Mouse (Mus musculus): ENCODE results near the gene Smarcc2. TPM values are rescaled to one million over a fixed set of nuclear protein-coding genes. Genes with fewer than 3 reads are reported as not detected.

The Smarcc2 gene
- total and polyA plus RNA-seq, 2 experiments: 13.8 to 63.1 TPM

DNA sequence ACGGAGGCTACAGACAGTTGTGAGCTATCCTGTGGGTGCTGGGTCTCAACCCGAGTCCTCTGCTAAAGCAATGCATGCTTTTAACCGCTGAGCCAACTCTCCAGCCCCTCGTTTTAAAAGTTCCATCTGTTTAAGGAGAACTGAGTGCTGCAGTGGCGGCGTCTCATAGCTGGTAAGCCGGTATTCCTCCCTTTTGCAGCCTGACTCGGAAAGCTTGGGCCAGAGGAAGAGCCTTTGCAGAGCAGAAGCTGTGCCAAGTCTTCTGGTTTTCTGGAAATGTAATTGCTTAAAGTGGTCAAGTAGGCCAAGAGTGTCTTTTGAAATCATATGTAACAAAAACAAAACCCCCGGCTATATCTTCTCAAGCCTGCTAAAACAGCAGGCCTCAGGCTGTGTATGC, 49.2 kb downstream of the Smarcc2 start:
- TF ChIP-seq CTCF (IDR thresholded peaks at IDR 0.05; ENCODE audit: low read depth, low read length): no peak
- no peak for TF ChIP-seq POLR2A (IDR thresholded peaks at IDR 0.05; ENCODE audit: extremely low read depth, insufficient read depth, low read length)
- no peak for DNase-seq (ENCODE audit: extremely low read depth, low read depth, low spot score)
- H3K27ac ChIP-seq (replicated peaks; ENCODE audit: insufficient read depth, low read depth, low read length): no peak overlapping the region
- peaks cover 3% of the 10 kb centered on the region for H3K4me1 ChIP-seq (ENCODE audit: control insufficient read depth, insufficient read depth, low read length)
- H3K4me3 ChIP-seq (ENCODE audit: insufficient read depth, low read depth, low read length): no peak overlapping the region
- peaks cover 2% of the 10 kb centered on the region; the same call in 1 of the 2 replicates for H3K36me3 ChIP-seq (ENCODE audit: control insufficient read depth, insufficient read depth, low read length)
- H3K9ac ChIP-seq (ENCODE audit: low read depth, low read length): no peak overlapping the region
- WGBS: 87% methylated on average over 9 of the region's 9 CpGs
- no peaks in the 10 kb centered on the region for H3K27me3 ChIP-seq (ENCODE audit: control insufficient read depth, insufficient read depth, low read length)
- peaks cover 4% of the 10 kb centered on the region; the same call in 1 of the 2 replicates for H3K79me2 ChIP-seq (ENCODE audit: control insufficient read depth, insufficient read depth, low read length)

DNA sequence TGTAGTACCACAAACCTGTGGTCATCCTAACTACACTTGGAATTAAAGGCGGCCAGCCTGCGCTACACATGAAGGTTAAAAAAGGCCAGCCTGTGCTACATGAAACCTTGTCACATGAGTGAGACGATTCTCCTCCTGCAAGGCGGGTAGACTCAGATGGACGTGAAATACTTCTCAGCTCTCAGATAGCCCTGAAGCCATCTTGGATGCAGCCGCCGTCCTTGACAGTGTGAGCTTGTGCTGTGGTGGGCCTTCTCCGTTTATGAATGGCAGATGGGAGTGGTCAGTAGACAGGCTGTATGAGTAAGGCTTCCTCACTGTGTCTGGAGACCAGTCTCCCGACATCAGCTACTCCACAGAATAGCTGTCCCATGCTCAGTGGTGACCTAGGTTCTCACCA, 50.2 kb downstream of the Smarcc2 start:
- Histone ChIP-seq H3K36me3 (ENCODE audit: control insufficient read depth, insufficient read depth, low read length) (peaks cover 5% of the 10 kb centered on the region; the same call in 1 of the 2 replicates), H3K4me1 (ENCODE audit: control insufficient read depth, insufficient read depth, low read length) (peaks cover 3% of the 10 kb centered on the region), H3K79me2 (ENCODE audit: control insufficient read depth, insufficient read depth, low read length) (peaks cover 4% of the 10 kb centered on the region; the same call in 1 of the 2 replicates), H3K27me3 (ENCODE audit: control insufficient read depth, insufficient read depth, low read length) (no peaks in the 10 kb centered on the region), H3K9ac (ENCODE audit: low read depth, low read length) (no peak overlapping the region), H3K27ac (replicated peaks; ENCODE audit: insufficient read depth, low read depth, low read length) (no peak overlapping the region), H3K4me3 (ENCODE audit: insufficient read depth, low read depth, low read length) (no peak overlapping the region)
- WGBS: 91% methylated on average over 9 of the region's 9 CpGs
- no peak for TF ChIP-seq CTCF (IDR thresholded peaks at IDR 0.05; ENCODE audit: low read depth, low read length)
- TF ChIP-seq POLR2A (IDR thresholded peaks at IDR 0.05; ENCODE audit: extremely low read depth, insufficient read depth, low read length): no peak
- DNase-seq (ENCODE audit: extremely low read depth, low read depth, low spot score): no peak

DNA sequence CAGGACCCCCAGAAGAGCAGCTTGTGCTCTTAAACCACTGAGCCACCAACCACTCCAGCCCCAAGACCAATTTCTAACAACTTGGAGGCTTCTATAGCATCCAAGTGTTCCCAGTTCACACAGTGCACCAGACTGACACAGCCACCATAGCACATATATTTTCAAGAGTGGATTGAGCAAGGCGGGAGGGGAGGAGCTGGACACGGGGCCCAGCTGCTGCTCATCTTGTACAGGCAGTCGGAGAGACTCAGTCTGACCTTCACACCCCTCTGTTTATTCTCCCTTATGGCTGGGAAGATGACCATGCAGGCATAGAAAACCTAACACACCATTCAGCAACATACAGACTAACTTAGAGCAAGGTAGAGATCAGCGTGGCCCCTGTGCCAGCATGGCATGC, 50.8 kb downstream of the Smarcc2 start:
- H3K36me3 ChIP-seq (ENCODE audit: control insufficient read depth, insufficient read depth, low read length): peaks cover 5% of the 10 kb centered on the region; the same call in 1 of the 2 replicates
- H3K79me2 ChIP-seq (ENCODE audit: control insufficient read depth, insufficient read depth, low read length): peaks cover 4% of the 10 kb centered on the region; the same call in 1 of the 2 replicates
- no peaks in the 10 kb centered on the region for H3K4me1 ChIP-seq (ENCODE audit: control insufficient read depth, insufficient read depth, low read length)
- H3K27me3 ChIP-seq (ENCODE audit: control insufficient read depth, insufficient read depth, low read length): no peaks in the 10 kb centered on the region
- H3K9ac ChIP-seq (ENCODE audit: low read depth, low read length): no peak overlapping the region
- H3K4me3 ChIP-seq (ENCODE audit: insufficient read depth, low read depth, low read length): no peak overlapping the region
- H3K27ac ChIP-seq (replicated peaks; ENCODE audit: insufficient read depth, low read depth, low read length): no peak overlapping the region
- DNase-seq (ENCODE audit: extremely low read depth, low read depth, low spot score): no peak
- no peak for TF ChIP-seq POLR2A (IDR thresholded peaks at IDR 0.05; ENCODE audit: extremely low read depth, insufficient read depth, low read length)
- no peak for TF ChIP-seq CTCF (IDR thresholded peaks at IDR 0.05; ENCODE audit: low read depth, low read length)
- 69% methylated on average over 4 of the region's 4 CpGs for WGBS

DNA sequence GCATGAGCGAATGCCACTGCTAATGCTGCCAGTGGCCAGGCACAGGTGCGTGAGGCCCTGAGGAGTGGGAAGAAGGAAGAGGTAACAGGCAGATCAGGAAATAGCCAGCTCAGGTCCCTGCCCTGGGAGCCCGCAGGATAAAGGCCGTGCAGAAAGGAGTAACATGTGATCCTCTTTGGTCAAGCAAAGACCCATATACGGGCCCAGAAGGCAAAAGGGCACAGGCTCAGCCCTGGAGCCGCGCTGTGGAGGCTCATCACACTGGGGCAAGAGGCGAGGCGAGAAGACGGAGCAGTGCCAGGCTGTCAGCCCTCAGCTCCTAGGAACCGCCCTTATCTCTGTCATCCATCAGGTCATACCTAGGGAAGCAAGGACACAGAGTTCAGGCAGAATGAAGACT, 51.3 kb downstream of the Smarcc2 start:
- TF ChIP-seq POLR2A (IDR thresholded peaks at IDR 0.05; ENCODE audit: extremely low read depth, insufficient read depth, low read length): no peak
- TF ChIP-seq CTCF (IDR thresholded peaks at IDR 0.05; ENCODE audit: low read depth, low read length): no peak
- DNase-seq (ENCODE audit: extremely low read depth, low read depth, low spot score): no peak
- no peak overlapping the region for H3K27ac ChIP-seq (replicated peaks; ENCODE audit: insufficient read depth, low read depth, low read length)
- H3K9ac ChIP-seq (ENCODE audit: low read depth, low read length): no peak overlapping the region
- peaks cover 5% of the 10 kb centered on the region; the same call in 1 of the 2 replicates for H3K36me3 ChIP-seq (ENCODE audit: control insufficient read depth, insufficient read depth, low read length)
- WGBS: 94% methylated on average over 11 of the region's 11 CpGs
- no peaks in the 10 kb centered on the region for H3K4me1 ChIP-seq (ENCODE audit: control insufficient read depth, insufficient read depth, low read length)
- peaks cover 4% of the 10 kb centered on the region; the same call in 1 of the 2 replicates for H3K79me2 ChIP-seq (ENCODE audit: control insufficient read depth, insufficient read depth, low read length)
- H3K27me3 ChIP-seq (ENCODE audit: control insufficient read depth, insufficient read depth, low read length): no peaks in the 10 kb centered on the region
- no peak overlapping the region for H3K4me3 ChIP-seq (ENCODE audit: insufficient read depth, low read depth, low read length)

DNA sequence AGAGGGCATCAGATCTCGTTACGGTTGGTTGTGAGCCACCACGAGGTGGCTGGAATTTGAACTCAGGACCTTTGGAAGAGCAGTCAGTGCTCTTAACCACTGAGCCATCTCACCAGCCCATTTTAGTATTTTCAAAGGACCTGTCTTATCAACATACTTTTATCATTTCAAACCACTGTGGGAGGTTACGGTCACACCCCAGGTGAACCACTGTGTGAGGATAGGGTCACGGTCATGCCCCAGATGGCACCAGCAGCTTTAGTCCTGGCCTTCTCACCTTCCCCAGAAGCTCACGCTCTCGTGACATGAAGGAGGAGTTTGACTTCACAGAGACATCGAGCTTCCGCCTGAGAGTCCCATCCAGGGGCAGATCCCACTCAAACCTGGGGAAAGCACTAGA, 52.1 kb downstream of the Smarcc2 start:
- 83% methylated on average over 9 of the region's 9 CpGs for WGBS
- Histone ChIP-seq H3K27me3 (ENCODE audit: control insufficient read depth, insufficient read depth, low read length) (no peaks in the 10 kb centered on the region), H3K79me2 (ENCODE audit: control insufficient read depth, insufficient read depth, low read length) (no peaks in the 10 kb centered on the region; the same call in 1 of the 2 replicates), H3K4me3 (ENCODE audit: insufficient read depth, low read depth, low read length) (no peak overlapping the region), H3K27ac (replicated peaks; ENCODE audit: insufficient read depth, low read depth, low read length) (no peak overlapping the region), H3K36me3 (ENCODE audit: control insufficient read depth, insufficient read depth, low read length) (peaks cover 7% of the 10 kb centered on the region; the same call in 1 of the 2 replicates), H3K9ac (ENCODE audit: low read depth, low read length) (no peak overlapping the region), H3K4me1 (ENCODE audit: control insufficient read depth, insufficient read depth, low read length) (no peaks in the 10 kb centered on the region)
- DNase-seq (ENCODE audit: extremely low read depth, low read depth, low spot score): no peak
- TF ChIP-seq CTCF (IDR thresholded peaks at IDR 0.05; ENCODE audit: low read depth, low read length) (no peak), POLR2A (IDR thresholded peaks at IDR 0.05; ENCODE audit: extremely low read depth, insufficient read depth, low read length) (no peak)

DNA sequence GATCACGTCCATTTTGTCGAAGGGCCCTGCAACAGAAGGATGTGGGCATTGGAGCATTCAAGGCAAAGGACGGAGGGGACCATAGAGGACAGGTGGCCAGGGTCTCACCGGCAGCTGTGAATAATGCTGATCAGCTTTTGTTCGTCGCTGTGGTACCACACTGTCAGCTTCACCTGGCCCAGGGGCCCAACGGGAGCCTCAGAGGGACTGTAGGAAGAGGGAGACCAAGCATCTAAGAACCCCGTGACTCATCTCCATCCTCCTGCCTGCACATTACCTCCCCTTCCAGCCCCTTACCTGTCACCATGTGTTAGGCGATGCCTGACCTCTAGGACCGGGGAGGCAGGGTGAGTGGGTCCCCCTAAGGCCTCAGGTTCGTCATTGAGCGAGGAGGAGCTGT, 52.7 kb downstream of the Smarcc2 start:
- no peak for DNase-seq (ENCODE audit: extremely low read depth, low read depth, low spot score)
- H3K9ac ChIP-seq (ENCODE audit: low read depth, low read length): no peak overlapping the region
- H3K79me2 ChIP-seq (ENCODE audit: control insufficient read depth, insufficient read depth, low read length): no peaks in the 10 kb centered on the region; the same call in 1 of the 2 replicates
- no peak for TF ChIP-seq CTCF (IDR thresholded peaks at IDR 0.05; ENCODE audit: low read depth, low read length)
- no peak for TF ChIP-seq POLR2A (IDR thresholded peaks at IDR 0.05; ENCODE audit: extremely low read depth, insufficient read depth, low read length)
- H3K27me3 ChIP-seq (ENCODE audit: control insufficient read depth, insufficient read depth, low read length): no peaks in the 10 kb centered on the region
- no peaks in the 10 kb centered on the region for H3K4me1 ChIP-seq (ENCODE audit: control insufficient read depth, insufficient read depth, low read length)
- no peak overlapping the region for H3K27ac ChIP-seq (replicated peaks; ENCODE audit: insufficient read depth, low read depth, low read length)
- WGBS: 94% methylated on average over 12 of the region's 12 CpGs
- peaks cover 7% of the 10 kb centered on the region; the same call in 1 of the 2 replicates for H3K36me3 ChIP-seq (ENCODE audit: control insufficient read depth, insufficient read depth, low read length)
- H3K4me3 ChIP-seq (ENCODE audit: insufficient read depth, low read depth, low read length): no peak overlapping the region
